Mouse (Mus musculus) heart, postnatal 14 days (tissue): ENCODE data around the gene Ddias. TPM values are rescaled to one million over a fixed set of nuclear protein-coding genes. Genes with fewer than 3 reads are reported as not detected.
A peak's percentile ranks its signal among the peaks of the same experiment; 100 is the strongest.

Source experiments
- DNase-seq, 2 experiments: peaks; one replicate each; pipeline ENCODE4 v3.0.0; 2021 to 2022
- intact Hi-C: fragments of 180-260 bp; cut with DNase I; formaldehyde crosslinking; loops from one replicate; pipeline ENCODE4 v1.15.1; 2025
- total RNA-seq, 2 experiments: library from RNA; stranded (reverse); gene quantifications; 2 replicates each; pipeline ENCODE4 v1.2.3; 2021

Ddias gene
- total RNA-seq, 2 experiments from 2014 or later = 0.88 to 1.1 TPM

GRCm38 (mm10) chr7:92871596-92871995 is 2.5 kb downstream of the Ddias start:
- no peak for DNase-seq
- intact Hi-C loops = loop anchor here (5.0 kb wide), 5 partner anchors 36 to 309 kb away; partner anchors contain the start of gene Ccdc90b

GRCm38 (mm10) chr7:92870161-92870560 is 3.9 kb downstream of the Ddias start:
- DNase-seq = no peak
- intact Hi-C loops = loop anchor here (5.0 kb wide), 5 partner anchors 37 to 308 kb away; partner anchors contain the start of gene Ccdc90b

GRCm38 (mm10) chr7:92866526-92866925 is 7.5 kb downstream of the Ddias start:
- DNase-seq = no peak
- intact Hi-C loops = loop anchor here (2.0 kb wide), 1 partner anchor 764 kb away; no protein-coding TSS in a partner anchor

- intact Hi-C loops = no loop called here
- no peak for DNase-seq
Observed at GRCm38 (mm10) chr7:92848246-92848645, 25.8 kb downstream of the Ddias start.

- DNase-seq = no peak
- intact Hi-C loops = no loop called here
Observed at GRCm38 (mm10) chr7:92842254-92842653, 31.8 kb downstream of the Ddias start.

- no peak for DNase-seq
- intact Hi-C loops = loop anchor here (10.0 kb wide), 1 partner anchor 273 kb away; the partner anchor contains the start of gene Ccdc90b
Observed at GRCm38 (mm10) chr7:92837907-92838306, 36.1 kb downstream of the Ddias start.

- no peak for DNase-seq
- intact Hi-C loops = loop anchor here (10.0 kb wide), 1 partner anchor 272 kb away; the partner anchor contains the start of gene Ccdc90b
Observed at GRCm38 (mm10) chr7:92837226-92837625, 36.8 kb downstream of the Ddias start.

GRCm38 (mm10) chr7:92836447-92836846 is 37.6 kb downstream of the Ddias start:
- no peak for DNase-seq
- intact Hi-C loops = loop anchor here (10.0 kb wide), 1 partner anchor 272 kb away; the partner anchor contains the start of gene Ccdc90b

GRCm38 (mm10) chr7:92834391-92834790 is 39.7 kb downstream of the Ddias start:
- intact Hi-C loops = loop anchor here (10.0 kb wide), 1 partner anchor 270 kb away; the partner anchor contains the start of gene Ccdc90b
- no peak for DNase-seq

- intact Hi-C loops = loop anchor here (10.0 kb wide), 1 partner anchor 268 kb away; the partner anchor contains the start of gene Ccdc90b
- DNase-seq = no peak
Observed at GRCm38 (mm10) chr7:92832395-92832794, 41.7 kb downstream of the Ddias start.

- intact Hi-C loops = loop anchor here (2.0 to 10.0 kb wide), 2 partner anchors 93 to 191 kb away; partner anchors contain the start of gene Ankrd42
- peak; percentile 10 to 49 for DNase-seq
Observed at GRCm38 (mm10) chr7:92827981-92828380, 46.1 kb downstream of the Ddias start.

GRCm38 (mm10) chr7:92826248-92826647 is 47.8 kb downstream of the Ddias start:
- DNase-seq = no peak
- intact Hi-C loops = loop anchor here (10.0 kb wide), 1 partner anchor 91 kb away; no protein-coding TSS in a partner anchor

- DNase-seq = no peak
- intact Hi-C loops = loop anchor here (10.0 kb wide), 1 partner anchor 88 kb away; no protein-coding TSS in a partner anchor
Observed at GRCm38 (mm10) chr7:92822409-92823101, 51.5 kb downstream of the Ddias start.

GRCm38 (mm10) chr7:92821871-92822270 is 52.2 kb downstream of the Ddias start:
- intact Hi-C loops = loop anchor here (10.0 kb wide), 1 partner anchor 87 kb away; no protein-coding TSS in a partner anchor
- no peak for DNase-seq

- intact Hi-C loops = loop anchor here (10.0 kb wide), 1 partner anchor 86 kb away; no protein-coding TSS in a partner anchor
- DNase-seq = no peak
Observed at GRCm38 (mm10) chr7:92820941-92821465, 53.0 kb downstream of the Ddias start.

GRCm38 (mm10) chr7:92820410-92820809 is 53.6 kb downstream of the Ddias start:
- intact Hi-C loops = loop anchor here (10.0 kb wide), 1 partner anchor 86 kb away; no protein-coding TSS in a partner anchor

GRCm38 (mm10) chr7:92819656-92820055 is 54.4 kb downstream of the Ddias start:
- intact Hi-C loops = loop anchor here (10.0 kb wide), 1 partner anchor 85 kb away; no protein-coding TSS in a partner anchor
- no peak for DNase-seq

More at GRCm38 (mm10) chr7:92820410-92820809, 53.6 kb downstream of the Ddias start:
- DNase-seq = no peak

GRCm38 (mm10) chr7:92817886-92818285 is 56.2 kb downstream of the Ddias start:
- intact Hi-C loops = no loop called here
- no peak for DNase-seq

GRCm38 (mm10) chr7:92817242-92817641 is 56.8 kb downstream of the Ddias start:
- no peak for DNase-seq
- intact Hi-C loops = no loop called here

- intact Hi-C loops = no loop called here
- DNase-seq = no peak
Observed at GRCm38 (mm10) chr7:92811667-92812279, 62.3 kb downstream of the Ddias start.
